Comparison of ENCODE assay signal across 15 mouse cellular contexts in the genomic region with DNA sequence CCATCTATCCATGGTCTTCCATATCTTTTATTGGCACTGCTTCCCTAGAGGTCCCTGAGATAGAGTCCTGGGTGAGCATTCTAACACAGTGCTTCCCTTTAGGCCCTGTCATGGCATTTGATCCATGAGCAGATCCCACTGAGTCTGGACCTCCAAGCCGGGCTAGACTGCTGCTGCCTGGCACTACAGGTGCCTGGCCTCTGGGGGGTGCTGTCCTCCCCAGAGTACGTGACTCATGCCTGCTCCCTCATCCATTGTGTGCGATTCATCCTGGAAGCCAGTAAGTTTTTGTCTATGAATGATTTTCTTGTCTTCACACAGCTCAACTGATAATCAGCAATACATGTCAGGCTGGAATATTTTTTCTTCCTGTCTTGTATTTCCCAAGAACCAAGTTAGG. TPM values are rescaled to one million over a fixed set of nuclear protein-coding genes. Genes with fewer than 3 reads are reported as not detected.
DNase-seq lines count a peak whose midpoint lies in the region; ATAC-seq and TF ChIP-seq lines count a peak whose summit lies in the region.
"Had no signal": no experiment of that assay in that cellular context is flagged by ENCODE, and none has a peak within 500 bp of the region (broad histone marks: within the 10 kb centered on the region; RNA-seq: fewer than 3 reads in every experiment).

No protein-coding gene starts in this region.

- no peak for TF ChIP-seq EP300 in liver, embryonic 14.5 days (IDR thresholded peaks at IDR 0.05; ENCODE audit: low read depth)
- no peak for TF ChIP-seq EP300 in ES-Bruce4 (IDR thresholded peaks at IDR 0.05; ENCODE audit: insufficient read depth, low read depth, low read length)

- DNase-seq in gastrocnemius, adult 2 months = no peak
- no peak for DNase-seq in gastrocnemius, postnatal 14 days
- no peak for DNase-seq in liver, embryonic 14.5 days (ENCODE audit: low read depth in 3 of 3, low spot score in 3 of 3)
- no peak for DNase-seq in liver, embryonic 11.5 days (ENCODE audit: low spot score)
- DNase-seq in c-Kit-positive CD71-positive TER-119-positive erythroid progenitor cells, embryonic 14.5 days (ENCODE audit: low spot score) = peak; percentile 26
- no peak for DNase-seq in frontal cortex, postnatal 25 days (ENCODE audit: low spot score in 2 of 2)
- no peak for DNase-seq in spleen, adult 18-20 months
- DNase-seq: cerebellum, adult 11-12 months; kidney, postnatal 25 days; right cerebral cortex, postnatal 4 days had no signal

- peaks cover 38% of the 10 kb centered on the region for H3K36me3 ChIP-seq in liver, embryonic 14.5 days (replicated peaks; ENCODE audit: control insufficient read depth, insufficient read depth, low read depth)
- peaks cover 28% of the 10 kb centered on the region for H3K36me3 ChIP-seq in liver, embryonic 11.5 days (ENCODE audit: control insufficient read depth, insufficient read depth, low read length)
- peaks cover 3% of the 10 kb centered on the region for H3K36me3 ChIP-seq in ES-Bruce4 (ENCODE audit: control insufficient read depth, insufficient read depth, low read length, poor library complexity, severe bottlenecking)

- no peak for TF ChIP-seq POLR2A in ES-Bruce4 (IDR thresholded peaks at IDR 0.05; ENCODE audit: insufficient read depth, low read length)

- no peak for ATAC-seq in liver, embryonic 14.5 days (ENCODE audit: insufficient read depth)
- ATAC-seq in liver, embryonic 11.5 days (replicated peaks; ENCODE audit: low FRiP score) = no peak
- ATAC-seq: inflammation-experienced regulatory T-cells, adult 6 months had no signal

- no peaks in the 10 kb centered on the region for H3K9me3 ChIP-seq in liver, embryonic 14.5 days (ENCODE audit: control insufficient read depth, low read length)
- no peaks in the 10 kb centered on the region for H3K9me3 ChIP-seq in liver, embryonic 11.5 days (ENCODE audit: control insufficient read depth, low read length)
- H3K9me3 ChIP-seq in ES-Bruce4 (replicated peaks; ENCODE audit: control insufficient read depth, insufficient read depth, low read length, poor library complexity, severe bottlenecking) = no peaks in the 10 kb centered on the region
- H3K9me3 ChIP-seq: forebrain, embryonic 12.5 days; neural tube, embryonic 15.5 days; stomach, embryonic 15.5 days had no signal

- no peak overlapping the region for H3K4me2 ChIP-seq in liver, embryonic 14.5 days (ENCODE audit: low read depth)
- no peak overlapping the region for H3K4me2 ChIP-seq in liver, embryonic 11.5 days
- H3K4me2 ChIP-seq: forebrain, embryonic 12.5 days; neural tube, embryonic 15.5 days; stomach, embryonic 15.5 days had no signal

- no peak overlapping the region for H3K4me3 ChIP-seq in gastrocnemius, adult 2 months
- no peak overlapping the region for H3K4me3 ChIP-seq in liver, embryonic 14.5 days (ENCODE audit: insufficient read depth in 1 of 2, low read depth in 2 of 2, low read length in 2 of 2)
- no peak overlapping the region for H3K4me3 ChIP-seq in liver, embryonic 11.5 days (ENCODE audit: low read depth, low read length)
- H3K4me3 ChIP-seq in ES-Bruce4 (ENCODE audit: low read depth, low read length) = no peak overlapping the region
- H3K4me3 ChIP-seq: forebrain, embryonic 12.5 days; neural tube, embryonic 15.5 days; stomach, embryonic 15.5 days had no signal

- intact Hi-C loops in gastrocnemius, adult 2 months (cut with DNase I) = no loop called here
- intact Hi-C loops in gastrocnemius, postnatal 14 days (cut with DNase I; ENCODE audit: low total_unique reads) = no loop called here

- no peak overlapping the region for H3K9ac ChIP-seq in liver, embryonic 14.5 days (replicated peaks)
- H3K9ac ChIP-seq in liver, embryonic 11.5 days (ENCODE audit: low read depth, low read length) = no peak overlapping the region
- H3K9ac ChIP-seq in ES-Bruce4 (ENCODE audit: low read depth, poor library complexity, severe bottlenecking) = no peak overlapping the region
- H3K9ac ChIP-seq: forebrain, embryonic 12.5 days; neural tube, embryonic 15.5 days; stomach, embryonic 15.5 days had no signal

- TF ChIP-seq CTCF in gastrocnemius, adult 2 months (IDR thresholded peaks at IDR 0.05) = peak; percentile 31; the same call in 1 of the 2 replicates
- peak; percentile 76 for TF ChIP-seq CTCF in liver, embryonic 14.5 days (IDR thresholded peaks at IDR 0.05; ENCODE audit: low read depth)
- TF ChIP-seq CTCF in ES-Bruce4 (IDR thresholded peaks at IDR 0.05; ENCODE audit: low read depth, low read length) = peak; percentile 59

- H3K27me3 ChIP-seq in liver, embryonic 14.5 days (ENCODE audit: control insufficient read depth, insufficient read depth, low read length) = no peaks in the 10 kb centered on the region
- H3K27me3 ChIP-seq in liver, embryonic 11.5 days (replicated peaks; ENCODE audit: control insufficient read depth, insufficient read depth, low read length) = no peaks in the 10 kb centered on the region
- no peaks in the 10 kb centered on the region for H3K27me3 ChIP-seq in ES-Bruce4 (ENCODE audit: control insufficient read depth, insufficient read depth, low read length, poor library complexity, severe bottlenecking)
- H3K27me3 ChIP-seq: forebrain, embryonic 12.5 days; neural tube, embryonic 15.5 days; stomach, embryonic 15.5 days had no signal

- H3K27ac ChIP-seq in gastrocnemius, adult 2 months = no peak overlapping the region
- H3K27ac ChIP-seq in liver, embryonic 14.5 days = no peak overlapping the region
- no peak overlapping the region for H3K27ac ChIP-seq in liver, embryonic 11.5 days (ENCODE audit: low read depth, low read length)
- no peak overlapping the region for H3K27ac ChIP-seq in ES-Bruce4 (ENCODE audit: insufficient read depth, low read length)
- H3K27ac ChIP-seq: forebrain, embryonic 12.5 days; neural tube, embryonic 15.5 days; stomach, embryonic 15.5 days had no signal

- peaks cover 19 to 20% of the 10 kb centered on the region in 2 experiments for H3K4me1 ChIP-seq in liver, embryonic 14.5 days (replicated peaks; ENCODE audit: control insufficient read depth in 2 of 2, insufficient read depth in 2 of 2, low read length in 1 of 2)
- peaks cover 3% of the 10 kb centered on the region; the same call in 1 of the 2 replicates for H3K4me1 ChIP-seq in liver, embryonic 11.5 days (replicated peaks; ENCODE audit: control insufficient read depth, insufficient read depth, low read length)
- no peaks in the 10 kb centered on the region for H3K4me1 ChIP-seq in ES-Bruce4 (ENCODE audit: control insufficient read depth, insufficient read depth, low read length)
- H3K4me1 ChIP-seq: forebrain, embryonic 12.5 days; neural tube, embryonic 15.5 days; stomach, embryonic 15.5 days had no signal

- WGBS in liver, embryonic 14.5 days (ENCODE audit: insufficient replicate concordance) = 89% methylated on average over 3 of the region's 3 CpGs
- WGBS in liver, embryonic 11.5 days = 84% methylated on average over 3 of the region's 3 CpGs

RNA-seq across cellular contexts. Expression of a gene that starts 22.6 kb away (rescaled TPM):
- total RNA-seq in gastrocnemius, adult 2 months (2021) = 1 to 10 TPM in 1 of 2 experiments, under 1 TPM in 1; 0.33 to 1.1 TPM
- under 1 TPM; 0.10 to 0.29 TPM for total RNA-seq in gastrocnemius, postnatal 14 days (2021)
- 0.90 and 1.2 TPM in 2 replicates for polyA plus RNA-seq in liver, embryonic 14.5 days (2012; rRNA removed)
- polyA plus RNA-seq in liver, embryonic 14.5 days (2014; fragmentation: Nextera tagmentation; extraction: Ambion mirVana) = 0.17 and 0.27 TPM in 2 replicates
- polyA plus RNA-seq in liver, embryonic 11.5 days (2014; fragmentation: Nextera tagmentation; extraction: Ambion mirVana) = 0.48 and 0.95 TPM in 2 replicates
- polyA plus RNA-seq in ES-Bruce4 (2011; ENCODE audit: insufficient read depth, insufficient read length, low read depth, missing spikeins) = 1.4 TPM in 1 of 2 replicates, not detected in the other
